In the genomic region with DNA sequence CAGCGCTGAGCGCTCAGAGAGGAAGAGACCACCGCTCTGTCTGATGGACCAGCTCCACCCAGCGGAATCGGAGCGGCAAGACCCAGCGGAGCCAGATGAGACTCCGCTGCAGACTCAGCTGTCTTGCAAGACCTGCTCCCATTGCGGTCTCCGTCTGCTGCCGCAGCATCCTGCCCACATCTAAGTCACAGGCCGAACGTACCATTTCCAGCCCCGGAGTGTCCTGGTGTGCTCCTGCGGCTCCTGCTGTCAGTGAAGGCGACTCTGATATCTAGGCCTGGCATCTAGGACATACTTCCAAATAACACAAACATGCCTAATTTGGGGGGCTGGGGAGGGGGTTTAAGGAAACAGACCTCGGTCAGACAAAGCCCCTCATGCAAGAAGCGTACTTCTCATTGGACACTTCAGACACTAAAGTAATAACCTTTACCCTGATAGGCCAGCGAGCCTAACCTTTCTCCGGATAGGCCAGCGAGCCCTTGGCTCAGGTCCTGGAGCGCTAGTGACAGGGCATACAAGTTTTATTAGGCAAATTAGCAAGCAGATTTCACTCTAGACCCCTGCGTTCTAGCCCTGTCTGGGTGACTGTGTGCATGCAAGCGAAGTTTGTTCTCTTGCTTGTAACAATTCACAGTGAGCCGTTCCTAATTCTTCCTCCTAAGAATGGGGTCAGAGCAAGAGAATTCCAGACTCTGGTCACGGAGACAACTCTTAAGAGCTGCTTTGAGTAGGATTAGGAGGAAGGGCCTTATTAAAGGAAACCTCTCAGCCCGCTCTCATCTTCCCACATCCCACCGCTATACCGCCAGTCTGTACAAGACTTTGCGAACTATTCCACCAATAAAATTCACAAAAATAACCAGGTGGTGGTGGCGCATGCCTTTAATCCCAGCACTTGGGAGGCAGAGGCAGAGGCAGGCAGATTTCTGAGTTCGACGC, we compare ENCODE assay signal across 8 mouse cellular contexts. TPM values are rescaled to one million over a fixed set of nuclear protein-coding genes. Genes with fewer than 3 reads are reported as not detected.
A peak's percentile ranks its signal among the peaks of the same experiment; 100 is the strongest.
DNase-seq lines count a peak whose midpoint lies in the region; ATAC-seq lines count a peak whose summit lies in the region.

Zfp870 (minus strand) TSS at position 404 of the 942 bp plus-strand sequence.

- ATAC-seq in hindbrain, embryonic 15.5 days (ENCODE audit: low FRiP score, low read depth) = peak; percentile 98

- WGBS in hindbrain, embryonic 15.5 days = 11% methylated on average over 33 of the region's 33 CpGs

- peaks cover 3% of the 10 kb centered on the region; the same call in 1 of the 2 replicates for H3K36me3 ChIP-seq in hindbrain, embryonic 15.5 days

- no peaks in the 10 kb centered on the region for H3K9me3 ChIP-seq in hindbrain, embryonic 15.5 days

- no peaks in the 10 kb centered on the region for H3K27me3 ChIP-seq in hindbrain, embryonic 15.5 days

- H3K4me2 ChIP-seq in hindbrain, embryonic 15.5 days = peak within 1 kb of the TSS; percentile 82

- DNase-seq in T-cell, adult 2 months (ENCODE audit: low spot score) = peak; percentile 79
- DNase-seq in cerebellum, postnatal 36 days = peak; percentile 75 to 83
- DNase-seq in frontal cortex, postnatal 36 days (ENCODE audit: low spot score in 2 of 2) = peak; percentile 87 to 95
- DNase-seq in left cerebral cortex, adult 11 months (ENCODE audit: low spot score) = peak; percentile 93
- peak; percentile 89 to 91 for DNase-seq in lung, postnatal 4 days
- peak; percentile 87 for DNase-seq in retina, postnatal 7 days (ENCODE audit: low read depth, low spot score)
- peak; percentile 56 for DNase-seq in urinary bladder, adult 2 months (ENCODE audit: low spot score)

- peak within 1 kb of the TSS; percentile 79 for H3K9ac ChIP-seq in hindbrain, embryonic 15.5 days

- H3K27ac ChIP-seq in hindbrain, embryonic 15.5 days (replicated peaks) = peak within 1 kb of the TSS; percentile 83

- peaks cover 19% of the 10 kb centered on the region for H3K4me1 ChIP-seq in hindbrain, embryonic 15.5 days (replicated peaks)

- H3K4me3 ChIP-seq in hindbrain, embryonic 15.5 days = peak within 1 kb of the TSS; percentile 57

RNA-seq across cellular contexts. Expression of gene Zfp870, which starts in this region (rescaled TPM):
- polyA plus RNA-seq in hindbrain, embryonic 15.5 days (2015; fragmentation: Nextera tagmentation; extraction: Ambion mirVana) = 7.3 and 7.9 TPM in 2 replicates
- 3.6 and 4.8 TPM in 2 replicates for polyA plus RNA-seq in urinary bladder, adult 2 months (2012; rRNA removed)

Comparison
In these comparisons a context has a peak if more than half of its experiments do, and no peak if none do; other contexts are left out.
1. Peak in every context shown above with its lines: DNase-seq, ATAC-seq, H3K4me3 ChIP-seq and H3K27ac ChIP-seq.